Mouse (Mus musculus) C3H10T1/2 (cell line): ENCODE measurements around the gene Trcg1. TPM values are rescaled to one million over a fixed set of nuclear protein-coding genes. Genes with fewer than 3 reads are reported as not detected.

ENCODE experiments used
- polyA plus RNA-seq, 2 experiments: library from polyadenylated mRNA; unstranded; fragments of >200 nt; fragmentation: generic; extraction: Trizol; gene quantifications; one replicate each; pipeline ENCODE4 v1.2.1; 2012; ENCODE audit warnings: missing spikeins in 2 of 2

Trcg1 gene
- polyA plus RNA-seq: under 1 TPM in 1 of 2 experiments, not detected in 1; 0.05 TPM

GRCm38 (mm10) chr9:57236256-57236655 is at the start of gene Trcg1:
TSS of gene Trcg1 (plus strand) at chr9:57236556.

GRCm38 (mm10) chr9:57261913-57262794 is 25.8 kb downstream of the Trcg1 start, which contains the start of gene 1700017B05Rik:
TSS of gene 1700017B05Rik (minus strand) at chr9:57262612.

Other genes starting within 250 kb of the Trcg1 start
- gene Ptpn9, start 241.6 kb upstream of the Trcg1 start, polyA plus RNA-seq: 10 to 100 TPM in 1 of 2 experiments, 1 to 10 TPM in 1; 3.8 to 18.0 TPM
- 10 to 100 TPM in 1 of 2 experiments, 1 to 10 TPM in 1; 1.8 to 15.3 TPM for gene Sin3a, start 164.5 kb upstream of the Trcg1 start, polyA plus RNA-seq
- 10 to 100 TPM; 38.0 to 60.2 TPM for gene Man2c1, start 105.9 kb upstream of the Trcg1 start, polyA plus RNA-seq
- gene Neil1, start 88.3 kb upstream of the Trcg1 start, polyA plus RNA-seq: 1 to 10 TPM; 2.2 to 6.4 TPM
- 100 to 1,000 TPM in 1 of 2 experiments, 10 to 100 TPM in 1; 94.2 to 109 TPM for gene Commd4, start 78.2 kb upstream of the Trcg1 start, polyA plus RNA-seq
- gene 1700017B05Rik, start 26.1 kb downstream of the Trcg1 start, polyA plus RNA-seq: 10 to 100 TPM; 34.2 to 47.3 TPM
- gene Ppcdc, start 203.6 kb downstream of the Trcg1 start, polyA plus RNA-seq: 10 to 100 TPM; 13.5 to 29.4 TPM
- 1 to 10 TPM; 2.9 to 6.9 TPM for gene Scamp5, start 231.5 kb downstream of the Trcg1 start, polyA plus RNA-seq